Mouse (Mus musculus): ENCODE data around the gene Rlbp1. TPM values are rescaled to one million over a fixed set of nuclear protein-coding genes. Genes with fewer than 3 reads are reported as not detected.

Gene Rlbp1
- total and polyA plus RNA-seq, 3 experiments = not detected

DNA sequence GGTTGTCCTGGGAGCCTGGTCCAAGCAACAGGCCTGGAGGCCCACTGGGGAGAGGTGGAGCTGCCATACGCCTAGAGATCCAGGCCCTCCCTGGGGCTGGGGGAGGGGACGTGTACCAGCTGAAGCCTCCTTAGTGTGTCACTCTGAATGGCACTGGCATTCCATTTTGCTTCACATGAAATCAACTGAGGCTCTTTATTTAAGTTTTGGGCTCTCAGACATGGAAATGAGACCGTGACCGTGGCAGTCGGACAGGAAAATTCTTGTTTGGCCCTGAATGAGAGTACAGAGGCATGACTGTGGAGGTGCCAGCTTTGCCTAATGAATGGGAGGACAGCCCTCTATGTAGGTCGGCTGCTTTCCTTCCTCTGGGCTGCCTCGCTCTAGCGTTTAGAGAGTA lies 24.6 kb downstream of the Rlbp1 start:
- intact Hi-C loops (cut with DNase I) = no loop called here
- H3K4me3 ChIP-seq = no peak overlapping the region
- TF ChIP-seq EP300 (IDR thresholded peaks at IDR 0.05; ENCODE audit: insufficient read depth, low read depth, low read length) = no peak
- no peak for TF ChIP-seq CTCF (IDR thresholded peaks at IDR 0.05)
- TF ChIP-seq POLR2A (IDR thresholded peaks at IDR 0.05; ENCODE audit: insufficient read depth, low read depth, low read length) = no peak
- H3K79me2 ChIP-seq (replicated peaks; ENCODE audit: control insufficient read depth, insufficient read depth, low read length) = no peaks in the 10 kb centered on the region
- no peaks in the 10 kb centered on the region for H3K27me3 ChIP-seq (ENCODE audit: control insufficient read depth, insufficient read depth, low read length)
- DNase-seq = no peak
- no peak overlapping the region for H3K27ac ChIP-seq
- H3K9ac ChIP-seq (ENCODE audit: low read depth, low read length) = no peak overlapping the region
- 80% methylated on average over 8 of the region's 8 CpGs for WGBS
- peaks cover 13% of the 10 kb centered on the region for H3K4me1 ChIP-seq (ENCODE audit: control insufficient read depth, insufficient read depth, low read length)
- H3K36me3 ChIP-seq (ENCODE audit: control insufficient read depth, insufficient read depth, low read length) = no peaks in the 10 kb centered on the region

DNA sequence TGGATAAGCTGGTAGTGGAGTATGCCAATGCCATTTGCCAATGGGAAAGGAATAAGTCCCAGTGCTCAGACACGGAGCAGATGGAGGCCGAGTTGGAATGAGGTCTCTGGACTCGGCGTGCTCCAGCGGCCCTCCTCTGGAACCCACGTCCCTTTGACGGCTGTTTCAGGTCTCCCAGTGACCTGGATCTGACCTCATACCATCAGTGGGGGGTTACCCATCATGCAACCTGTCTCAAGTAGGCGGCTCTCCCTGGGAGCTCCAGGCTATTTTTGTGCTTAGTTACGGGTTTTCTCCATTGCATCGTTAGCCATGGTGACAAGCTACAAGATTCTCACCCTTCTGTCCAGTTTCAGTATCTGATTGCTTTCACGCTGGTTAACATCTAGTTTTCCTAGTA lies 26.8 kb downstream of the Rlbp1 start:
- no peak overlapping the region for H3K27ac ChIP-seq
- intact Hi-C loops (cut with DNase I) = no loop called here
- no peak overlapping the region for H3K4me3 ChIP-seq
- H3K9ac ChIP-seq (ENCODE audit: low read depth, low read length) = no peak overlapping the region
- TF ChIP-seq EP300 (IDR thresholded peaks at IDR 0.05; ENCODE audit: insufficient read depth, low read depth, low read length) (no peak), CTCF (IDR thresholded peaks at IDR 0.05) (no peak), POLR2A (IDR thresholded peaks at IDR 0.05; ENCODE audit: insufficient read depth, low read depth, low read length) (no peak)
- no peaks in the 10 kb centered on the region for H3K36me3 ChIP-seq (ENCODE audit: control insufficient read depth, insufficient read depth, low read length)
- WGBS = 79% methylated on average over 11 of the region's 11 CpGs
- no peak for DNase-seq
- H3K4me1 ChIP-seq (ENCODE audit: control insufficient read depth, insufficient read depth, low read length) = peaks cover 13% of the 10 kb centered on the region
- no peaks in the 10 kb centered on the region for H3K27me3 ChIP-seq (ENCODE audit: control insufficient read depth, insufficient read depth, low read length)
- H3K79me2 ChIP-seq (replicated peaks; ENCODE audit: control insufficient read depth, insufficient read depth, low read length) = no peaks in the 10 kb centered on the region

DNA sequence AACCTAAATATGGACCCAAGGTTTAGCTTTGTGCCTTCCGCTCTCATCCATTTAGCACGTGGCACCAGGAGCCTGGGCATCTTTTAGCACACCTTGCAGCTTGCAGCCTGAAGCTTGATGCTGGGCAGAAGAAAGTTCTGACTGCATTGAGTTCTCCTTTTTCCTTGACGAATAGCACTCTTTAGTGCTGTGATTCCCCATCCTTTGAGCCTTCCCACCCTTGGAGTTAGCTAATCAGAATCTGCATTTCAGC lies 27.7 kb downstream of the Rlbp1 start:
- Histone ChIP-seq H3K79me2 (replicated peaks; ENCODE audit: control insufficient read depth, insufficient read depth, low read length) (no peaks in the 10 kb centered on the region), H3K27me3 (ENCODE audit: control insufficient read depth, insufficient read depth, low read length) (no peaks in the 10 kb centered on the region), H3K36me3 (ENCODE audit: control insufficient read depth, insufficient read depth, low read length) (no peaks in the 10 kb centered on the region), H3K27ac (no peak overlapping the region; the same call in 1 of the 2 replicates), H3K4me1 (ENCODE audit: control insufficient read depth, insufficient read depth, low read length) (peaks cover 13% of the 10 kb centered on the region), H3K9ac (ENCODE audit: low read depth, low read length) (no peak overlapping the region), H3K4me3 (no peak overlapping the region)
- WGBS = 38% methylated on average over 3 of the region's 3 CpGs
- intact Hi-C loops (cut with DNase I) = no loop called here
- no peak for DNase-seq
- TF ChIP-seq CTCF (IDR thresholded peaks at IDR 0.05) = no peak
- TF ChIP-seq POLR2A (IDR thresholded peaks at IDR 0.05; ENCODE audit: insufficient read depth, low read depth, low read length) = no peak
- TF ChIP-seq EP300 (IDR thresholded peaks at IDR 0.05; ENCODE audit: insufficient read depth, low read depth, low read length) = no peak

DNA sequence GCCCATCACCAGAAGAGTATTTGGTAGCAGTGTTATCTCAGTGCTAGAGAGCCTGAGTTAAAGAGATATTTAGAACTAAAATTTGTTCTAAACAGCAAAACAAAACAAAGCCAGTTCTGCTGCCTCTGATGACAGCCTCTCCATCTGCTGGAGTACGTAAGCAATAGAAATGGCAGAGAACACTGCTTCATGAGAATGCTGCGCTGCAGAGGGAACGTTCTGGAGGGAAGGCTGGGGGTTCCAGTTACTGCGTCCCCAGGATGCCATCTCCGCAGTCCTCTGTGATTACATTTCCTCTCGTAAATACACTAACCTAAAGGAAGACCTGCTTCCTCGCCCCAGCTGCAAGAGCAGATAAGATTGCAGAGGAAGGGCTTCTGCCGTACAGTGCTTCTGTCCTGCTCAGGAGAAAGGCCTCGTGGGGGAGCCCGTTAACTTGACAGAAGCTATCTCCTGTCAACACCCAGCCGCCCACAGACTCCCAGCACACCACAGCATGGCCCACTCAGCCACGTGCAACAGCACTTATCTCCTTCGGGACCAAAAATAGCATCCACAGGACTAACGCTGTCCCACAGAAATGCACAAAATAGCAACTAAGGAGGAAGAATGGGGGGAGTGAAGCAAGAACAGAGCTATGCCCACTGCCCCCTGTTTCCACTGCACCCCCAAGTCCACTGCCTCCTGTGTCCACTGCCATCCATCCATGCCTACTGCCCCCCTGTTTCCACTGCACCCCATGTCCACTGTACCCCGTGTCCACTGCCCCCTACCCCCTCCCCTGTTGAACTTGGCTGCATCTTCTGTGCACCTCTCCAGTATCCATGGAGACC lies 28.3 kb downstream of the Rlbp1 start:
- H3K36me3 ChIP-seq (ENCODE audit: control insufficient read depth, insufficient read depth, low read length) = no peaks in the 10 kb centered on the region
- peak overlapping the region; percentile 27; the same call in 1 of the 2 replicates for H3K27ac ChIP-seq
- H3K9ac ChIP-seq (ENCODE audit: low read depth, low read length) = no peak overlapping the region
- no peaks in the 10 kb centered on the region for H3K79me2 ChIP-seq (replicated peaks; ENCODE audit: control insufficient read depth, insufficient read depth, low read length)
- peak; percentile 48 to 72 for DNase-seq
- H3K4me1 ChIP-seq (ENCODE audit: control insufficient read depth, insufficient read depth, low read length) = peaks cover 11% of the 10 kb centered on the region
- H3K27me3 ChIP-seq (ENCODE audit: control insufficient read depth, insufficient read depth, low read length) = no peaks in the 10 kb centered on the region
- H3K4me3 ChIP-seq = no peak overlapping the region
- intact Hi-C loops (cut with DNase I) = no loop called here
- 9% methylated on average over 15 of the region's 15 CpGs for WGBS
- TF ChIP-seq POLR2A (IDR thresholded peaks at IDR 0.05; ENCODE audit: insufficient read depth, low read depth, low read length) (no peak), CTCF (IDR thresholded peaks at IDR 0.05) (peak; percentile 33; the same call in 1 of the 2 replicates), EP300 (IDR thresholded peaks at IDR 0.05; ENCODE audit: insufficient read depth, low read depth, low read length) (peak; percentile 74; the same call in 1 of the 2 replicates)

DNA sequence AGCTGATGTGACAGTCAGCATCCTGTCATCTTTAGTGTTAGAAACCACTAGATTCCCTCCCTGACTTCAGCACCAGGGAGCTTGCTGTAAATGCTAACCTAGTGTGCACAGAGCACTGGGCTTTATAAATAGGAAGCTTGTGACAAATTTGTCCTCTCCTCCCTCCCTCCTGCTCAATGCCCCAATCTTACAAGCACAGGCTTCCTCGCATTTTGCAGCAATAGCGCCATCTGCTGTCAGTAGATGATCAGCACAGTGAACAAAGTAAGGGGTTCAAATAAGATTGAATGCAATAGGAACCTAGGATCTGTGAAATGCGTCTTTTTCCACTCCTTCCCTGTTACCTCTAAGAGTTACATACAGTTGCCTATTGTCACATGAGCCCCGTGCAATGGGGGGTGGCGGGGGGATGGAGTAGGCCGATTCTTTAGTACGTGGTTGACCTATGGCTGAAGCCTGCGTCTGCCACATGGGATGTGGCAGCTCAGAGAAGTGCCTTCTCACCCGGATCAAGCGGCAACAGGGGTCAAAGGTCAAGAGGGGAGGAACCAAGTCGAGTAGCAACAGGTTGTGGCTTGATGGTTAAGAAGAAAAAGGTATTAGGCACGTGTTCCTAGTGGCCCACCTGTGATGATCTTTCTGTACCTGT lies 37.0 kb downstream of the Rlbp1 start:
- intact Hi-C loops (cut with DNase I) = loop anchor here (1.0 to 5.0 kb wide), 3 partner anchors 104 to 428 kb away; no protein-coding TSS in a partner anchor
- no peaks in the 10 kb centered on the region for H3K79me2 ChIP-seq (replicated peaks; ENCODE audit: control insufficient read depth, insufficient read depth, low read length)
- H3K4me3 ChIP-seq = no peak overlapping the region
- no peaks in the 10 kb centered on the region for H3K27me3 ChIP-seq (ENCODE audit: control insufficient read depth, insufficient read depth, low read length)
- peaks cover 2% of the 10 kb centered on the region for H3K4me1 ChIP-seq (ENCODE audit: control insufficient read depth, insufficient read depth, low read length)
- 45% methylated on average over 12 of the region's 12 CpGs for WGBS
- DNase-seq = peak; percentile 63 to 68
- peak overlapping the region; percentile 35; the same call in 1 of the 2 replicates for H3K27ac ChIP-seq
- no peaks in the 10 kb centered on the region for H3K36me3 ChIP-seq (ENCODE audit: control insufficient read depth, insufficient read depth, low read length)
- H3K9ac ChIP-seq (ENCODE audit: low read depth, low read length) = no peak overlapping the region
- TF ChIP-seq POLR2A (IDR thresholded peaks at IDR 0.05; ENCODE audit: insufficient read depth, low read depth, low read length) (no peak), EP300 (IDR thresholded peaks at IDR 0.05; ENCODE audit: insufficient read depth, low read depth, low read length) (peak; percentile 88), CTCF (IDR thresholded peaks at IDR 0.05) (peak; percentile 89)

DNA sequence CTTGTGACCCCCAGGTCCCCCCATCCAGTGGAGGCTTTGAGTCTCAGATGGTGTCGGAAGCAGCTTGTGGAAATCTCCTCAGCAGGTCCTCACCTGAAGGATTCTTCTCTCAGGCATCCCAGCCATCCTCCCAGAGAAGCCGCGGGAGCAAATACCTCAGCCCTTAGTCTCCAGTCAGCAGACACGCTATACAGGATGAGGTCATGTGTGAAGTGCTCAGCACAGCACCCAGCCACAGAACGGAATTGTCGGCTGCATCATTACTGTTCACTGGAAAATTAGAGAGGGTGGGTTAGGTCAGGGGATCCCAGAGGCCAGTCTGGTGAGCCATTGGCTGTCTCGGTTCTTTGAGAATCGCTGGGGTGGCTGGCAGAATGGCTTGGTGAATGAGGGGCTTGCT lies 38.0 kb downstream of the Rlbp1 start:
- Histone ChIP-seq H3K36me3 (ENCODE audit: control insufficient read depth, insufficient read depth, low read length) (no peaks in the 10 kb centered on the region), H3K27me3 (ENCODE audit: control insufficient read depth, insufficient read depth, low read length) (no peaks in the 10 kb centered on the region), H3K79me2 (replicated peaks; ENCODE audit: control insufficient read depth, insufficient read depth, low read length) (no peaks in the 10 kb centered on the region), H3K4me3 (no peak overlapping the region), H3K4me1 (ENCODE audit: control insufficient read depth, insufficient read depth, low read length) (peaks cover 2% of the 10 kb centered on the region), H3K9ac (ENCODE audit: low read depth, low read length) (no peak overlapping the region), H3K27ac (no peak overlapping the region)
- TF ChIP-seq CTCF (IDR thresholded peaks at IDR 0.05) = no peak
- no peak for TF ChIP-seq EP300 (IDR thresholded peaks at IDR 0.05; ENCODE audit: insufficient read depth, low read depth, low read length)
- no peak for TF ChIP-seq POLR2A (IDR thresholded peaks at IDR 0.05; ENCODE audit: insufficient read depth, low read depth, low read length)
- intact Hi-C loops (cut with DNase I) = loop anchor here (1.0 to 5.0 kb wide), 3 partner anchors 103 to 427 kb away; no protein-coding TSS in a partner anchor
- DNase-seq = no peak
- WGBS = 87% methylated on average over 8 of the region's 8 CpGs
